7 mouse cellular contexts compared by ENCODE assay signal in the genomic region with DNA sequence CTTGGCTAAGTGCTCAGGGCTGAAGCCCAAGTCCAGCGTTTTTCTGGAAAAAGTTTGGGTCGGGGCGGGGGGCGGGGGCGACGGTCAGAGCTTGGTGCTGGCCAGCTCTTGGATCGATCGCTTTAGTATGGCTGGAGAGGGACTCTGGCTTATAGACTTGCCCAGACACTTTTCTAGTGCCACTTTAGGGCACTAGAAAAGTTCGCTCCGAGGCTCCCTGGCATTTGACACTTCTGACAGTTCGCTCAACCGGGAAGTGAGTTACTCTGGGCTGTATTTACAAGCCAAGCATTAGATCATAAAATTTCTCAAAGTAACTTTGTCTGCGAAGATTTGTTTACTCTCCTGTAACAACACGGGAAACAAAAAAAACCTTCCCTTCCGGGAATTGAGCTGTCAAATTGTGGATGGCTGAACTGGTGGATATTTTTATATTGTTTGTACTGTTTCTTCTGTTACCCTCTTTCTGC. TPM values are rescaled to one million over a fixed set of nuclear protein-coding genes. Genes with fewer than 3 reads are reported as not detected.
DNase-seq lines count a peak whose midpoint lies in the region; ATAC-seq and TF ChIP-seq lines count a peak whose summit lies in the region.

No protein-coding gene starts in this region.

- WGBS in embryonic facial prominence, embryonic 15.5 days, result 5% methylated on average over 15 of the region's 15 CpGs
- WGBS in hindbrain, embryonic 15.5 days, result 19% methylated on average over 15 of the region's 15 CpGs
- WGBS in liver, postnatal 0 days (ENCODE audit: insufficient replicate concordance), result 1% methylated on average over 15 of the region's 15 CpGs
- 8% methylated on average over 15 of the region's 15 CpGs for WGBS in stomach, embryonic 14.5 days

- H3K27me3 ChIP-seq in embryonic facial prominence, embryonic 15.5 days, result no peaks in the 10 kb centered on the region
- no peaks in the 10 kb centered on the region for H3K27me3 ChIP-seq in hindbrain, embryonic 15.5 days
- H3K27me3 ChIP-seq in liver, postnatal 0 days (ENCODE audit: insufficient read depth, low read length), result no peaks in the 10 kb centered on the region
- no peaks in the 10 kb centered on the region for H3K27me3 ChIP-seq in stomach, embryonic 14.5 days (ENCODE audit: control insufficient read depth, insufficient read depth, low read length)

- DNase-seq in adipocyte (ENCODE audit: low spot score), result peak; percentile 80
- DNase-seq in liver, postnatal 0 days, result no peak
- no peak for DNase-seq in ovary, adult 18-20 months (ENCODE audit: low spot score)
- no peak for DNase-seq in ovary, postnatal 10 days (ENCODE audit: low spot score)

- TF ChIP-seq CTCF in liver, postnatal 0 days (IDR thresholded peaks at IDR 0.05; ENCODE audit: low read depth), result no peak

- H3K4me1 ChIP-seq in embryonic facial prominence, embryonic 15.5 days, result peaks cover 13% of the 10 kb centered on the region; the same call in 1 of the 2 replicates
- H3K4me1 ChIP-seq in hindbrain, embryonic 15.5 days (replicated peaks), result peaks cover 9% of the 10 kb centered on the region
- H3K4me1 ChIP-seq in liver, postnatal 0 days (ENCODE audit: insufficient read depth), result peaks cover 15% of the 10 kb centered on the region
- peaks cover 5% of the 10 kb centered on the region; the same call in 1 of the 2 replicates for H3K4me1 ChIP-seq in stomach, embryonic 14.5 days (ENCODE audit: control insufficient read depth, insufficient read depth, low read length)

- H3K4me3 ChIP-seq in embryonic facial prominence, embryonic 15.5 days (replicated peaks), result peak overlapping the region; percentile 52
- peak overlapping the region; percentile 37 for H3K4me3 ChIP-seq in hindbrain, embryonic 15.5 days
- peak overlapping the region; percentile 54 for H3K4me3 ChIP-seq in liver, postnatal 0 days (ENCODE audit: low read depth, low read length)
- H3K4me3 ChIP-seq in stomach, embryonic 14.5 days (ENCODE audit: low read depth, low read length), result peak overlapping the region; percentile 43

- peak; percentile 11; the same call in 1 of the 2 replicates for ATAC-seq in embryonic facial prominence, embryonic 15.5 days (ENCODE audit: insufficient number of reproducible peaks, low FRiP score, low TSS enrichment, low read depth)
- ATAC-seq in hindbrain, embryonic 15.5 days (ENCODE audit: low FRiP score, low read depth), result no peak
- peak; percentile 59 for ATAC-seq in liver, postnatal 0 days
- peak; percentile 42; the same call in 1 of the 2 replicates for ATAC-seq in stomach, embryonic 14.5 days (ENCODE audit: insufficient number of reproducible peaks, insufficient read depth, low FRiP score, low read depth)

- H3K4me2 ChIP-seq in embryonic facial prominence, embryonic 15.5 days (replicated peaks), result peak overlapping the region; percentile 85
- peak overlapping the region; percentile 86 for H3K4me2 ChIP-seq in hindbrain, embryonic 15.5 days
- H3K4me2 ChIP-seq in liver, postnatal 0 days (ENCODE audit: low read depth, low read length), result peak overlapping the region; percentile 67
- peak overlapping the region; percentile 92 for H3K4me2 ChIP-seq in stomach, embryonic 14.5 days (replicated peaks; ENCODE audit: low read depth, low read length)

- TF ChIP-seq EP300 in liver, postnatal 0 days (IDR thresholded peaks at IDR 0.05; ENCODE audit: low read depth), result no peak

- no peak overlapping the region for H3K27ac ChIP-seq in embryonic facial prominence, embryonic 15.5 days (replicated peaks)
- no peak overlapping the region for H3K27ac ChIP-seq in hindbrain, embryonic 15.5 days (replicated peaks)
- peak overlapping the region; percentile 86 for H3K27ac ChIP-seq in liver, postnatal 0 days (ENCODE audit: low read depth)
- no peak overlapping the region for H3K27ac ChIP-seq in stomach, embryonic 14.5 days (ENCODE audit: low read length)

- no peaks in the 10 kb centered on the region for H3K36me3 ChIP-seq in embryonic facial prominence, embryonic 15.5 days
- H3K36me3 ChIP-seq in hindbrain, embryonic 15.5 days, result no peaks in the 10 kb centered on the region
- H3K36me3 ChIP-seq in liver, postnatal 0 days (replicated peaks; ENCODE audit: insufficient read depth, low read length), result no peaks in the 10 kb centered on the region
- no peaks in the 10 kb centered on the region for H3K36me3 ChIP-seq in stomach, embryonic 14.5 days (ENCODE audit: control insufficient read depth, insufficient read depth, low read length)

- no peaks in the 10 kb centered on the region for H3K9me3 ChIP-seq in embryonic facial prominence, embryonic 15.5 days (replicated peaks)
- no peaks in the 10 kb centered on the region for H3K9me3 ChIP-seq in hindbrain, embryonic 15.5 days
- H3K9me3 ChIP-seq in liver, postnatal 0 days (ENCODE audit: low read length), result no peaks in the 10 kb centered on the region
- H3K9me3 ChIP-seq in stomach, embryonic 14.5 days (ENCODE audit: control insufficient read depth, low read depth, low read length), result no peaks in the 10 kb centered on the region

- H3K9ac ChIP-seq in embryonic facial prominence, embryonic 15.5 days, result peak overlapping the region; percentile 35
- peak overlapping the region; percentile 25; the same call in 1 of the 2 replicates for H3K9ac ChIP-seq in hindbrain, embryonic 15.5 days
- H3K9ac ChIP-seq in liver, postnatal 0 days (replicated peaks), result peak overlapping the region; percentile 59
- peak overlapping the region; percentile 33 for H3K9ac ChIP-seq in stomach, embryonic 14.5 days (replicated peaks; ENCODE audit: low read depth, low read length)

RNA-seq across cellular contexts. Expression of gene Fas, which starts 0.4 kb away (rescaled TPM):
- 9.6 and 11.6 TPM in 2 replicates for polyA plus RNA-seq in embryonic facial prominence, embryonic 15.5 days (2015; fragmentation: Nextera tagmentation; extraction: Ambion mirVana)
- polyA plus RNA-seq in hindbrain, embryonic 15.5 days (2015; fragmentation: Nextera tagmentation; extraction: Ambion mirVana), result 1.3 and 1.6 TPM in 2 replicates
- 37.1 and 41.9 TPM in 2 replicates for polyA plus RNA-seq in liver, postnatal 0 days (2015; fragmentation: Nextera tagmentation; extraction: Ambion mirVana)
- 2.4 and 3.1 TPM in 2 replicates for polyA plus RNA-seq in stomach, embryonic 14.5 days (2014; fragmentation: Nextera tagmentation; extraction: Ambion mirVana)

RNA-seq across cellular contexts. Expression of gene Acta2, which starts 35.5 kb away (rescaled TPM):
- polyA plus RNA-seq in embryonic facial prominence, embryonic 15.5 days (2015; fragmentation: Nextera tagmentation; extraction: Ambion mirVana), result 323 and 370 TPM in 2 replicates
- 18.3 and 19.2 TPM in 2 replicates for polyA plus RNA-seq in hindbrain, embryonic 15.5 days (2015; fragmentation: Nextera tagmentation; extraction: Ambion mirVana)
- 7.3 and 7.7 TPM in 2 replicates for polyA plus RNA-seq in liver, postnatal 0 days (2015; fragmentation: Nextera tagmentation; extraction: Ambion mirVana)
- polyA plus RNA-seq in stomach, embryonic 14.5 days (2014; fragmentation: Nextera tagmentation; extraction: Ambion mirVana), result 2,393 and 2,414 TPM in 2 replicates

Comparison
In these comparisons a context has a peak if more than half of its experiments do, and no peak if none do; other contexts are left out.
1. RNA of gene Acta2, which starts 35.5 kb away (polyA plus RNA-seq): 2,393 to 2,414 TPM in stomach, embryonic 14.5 days and 323 to 370 TPM in embryonic facial prominence, embryonic 15.5 days; 18.3 to 19.2 TPM in hindbrain, embryonic 15.5 days and 7.3 to 7.7 TPM in liver, postnatal 0 days; every median in the first group is over 10 times any median in the second.
2. Peak in every context shown above with its lines, with median percentiles within 50 percentile points of each other: H3K4me2 ChIP-seq, H3K4me3 ChIP-seq and H3K9ac ChIP-seq.